Mouse (Mus musculus): Measurements from ENCODE around the gene Shroom4. TPM values are rescaled to one million over a fixed set of nuclear protein-coding genes. Genes with fewer than 3 reads are reported as not detected.

The Shroom4 gene
- polyA plus RNA-seq, 1 experiment from 2014 or later: 6.9 TPM

DNA sequence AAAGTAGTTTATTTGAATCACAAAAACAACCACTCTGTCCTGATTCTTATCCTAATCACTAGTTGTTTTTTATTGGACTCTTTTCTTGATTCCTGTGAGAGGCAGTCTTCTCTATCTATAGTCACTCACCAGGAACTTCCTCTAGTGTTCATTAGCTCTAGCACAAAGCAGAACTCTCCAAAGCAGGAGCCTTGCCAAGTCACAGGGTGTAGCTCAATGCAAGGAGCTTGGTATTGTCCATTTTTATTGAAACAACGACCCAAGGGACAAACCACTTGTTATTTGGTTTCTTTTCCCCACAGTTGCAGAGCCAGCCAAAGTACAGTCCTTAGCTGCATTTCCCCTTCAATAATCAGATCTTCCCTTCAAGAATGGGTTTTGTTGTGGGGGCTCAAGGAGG is 181.5 kb downstream of the Shroom4 start:
- ATAC-seq (ENCODE audit: low read depth) (no peak), DNase-seq (ENCODE audit: low spot score) (peak; percentile 3)
- H3K4me2 ChIP-seq (ENCODE audit: low read depth, low read length): no peak overlapping the region
- 91% methylated on average over 1 of the region's 1 CpGs for WGBS
- H3K27me3 ChIP-seq (replicated peaks; ENCODE audit: control insufficient read depth, insufficient read depth, low read length): no peaks in the 10 kb centered on the region
- H3K27ac ChIP-seq (replicated peaks; ENCODE audit: low read depth, low read length): no peak overlapping the region
- no peaks in the 10 kb centered on the region for H3K9me3 ChIP-seq (ENCODE audit: control insufficient read depth, low read length)
- no peaks in the 10 kb centered on the region for H3K4me1 ChIP-seq (ENCODE audit: control insufficient read depth, insufficient read depth, low read length)
- no peak overlapping the region for H3K9ac ChIP-seq (ENCODE audit: low read depth, low read length)
- no peak overlapping the region for H3K4me3 ChIP-seq (ENCODE audit: low read depth, low read length)
- peaks cover 12% of the 10 kb centered on the region; the same call in 1 of the 2 replicates for H3K36me3 ChIP-seq (ENCODE audit: control insufficient read depth, insufficient read depth, low read length)

DNA sequence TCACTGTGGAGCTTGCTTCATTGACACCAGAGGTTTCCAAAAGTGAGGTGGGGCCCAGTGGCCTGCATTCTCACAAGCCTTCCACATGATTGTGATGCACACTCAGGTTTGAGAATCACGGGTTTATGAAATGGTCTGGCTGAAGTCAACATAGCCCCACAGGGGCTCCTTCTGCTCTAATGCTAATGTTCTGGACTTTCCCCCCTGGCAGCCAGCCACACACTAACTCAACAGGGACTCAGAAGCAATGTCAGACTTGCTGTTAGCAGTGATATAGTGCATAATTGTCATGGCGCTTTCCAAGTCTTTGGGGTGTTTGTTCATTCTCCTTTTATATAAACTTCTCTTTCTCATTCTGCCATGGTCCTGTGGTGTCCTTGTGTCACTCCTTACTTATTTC is 183.0 kb downstream of the Shroom4 start:
- DNase-seq (ENCODE audit: low spot score): no peak
- H3K36me3 ChIP-seq (ENCODE audit: control insufficient read depth, insufficient read depth, low read length): peaks cover 12% of the 10 kb centered on the region; the same call in 1 of the 2 replicates
- 89% methylated on average over 2 of the region's 2 CpGs for WGBS
- no peak overlapping the region for H3K27ac ChIP-seq (replicated peaks; ENCODE audit: low read depth, low read length)
- no peaks in the 10 kb centered on the region for H3K4me1 ChIP-seq (ENCODE audit: control insufficient read depth, insufficient read depth, low read length)
- no peak overlapping the region for H3K9ac ChIP-seq (ENCODE audit: low read depth, low read length)
- H3K27me3 ChIP-seq (replicated peaks; ENCODE audit: control insufficient read depth, insufficient read depth, low read length): no peaks in the 10 kb centered on the region
- H3K4me2 ChIP-seq (ENCODE audit: low read depth, low read length): no peak overlapping the region
- no peak for ATAC-seq (ENCODE audit: low read depth)
- no peaks in the 10 kb centered on the region for H3K9me3 ChIP-seq (ENCODE audit: control insufficient read depth, low read length)
- no peak overlapping the region for H3K4me3 ChIP-seq (ENCODE audit: low read depth, low read length)

DNA sequence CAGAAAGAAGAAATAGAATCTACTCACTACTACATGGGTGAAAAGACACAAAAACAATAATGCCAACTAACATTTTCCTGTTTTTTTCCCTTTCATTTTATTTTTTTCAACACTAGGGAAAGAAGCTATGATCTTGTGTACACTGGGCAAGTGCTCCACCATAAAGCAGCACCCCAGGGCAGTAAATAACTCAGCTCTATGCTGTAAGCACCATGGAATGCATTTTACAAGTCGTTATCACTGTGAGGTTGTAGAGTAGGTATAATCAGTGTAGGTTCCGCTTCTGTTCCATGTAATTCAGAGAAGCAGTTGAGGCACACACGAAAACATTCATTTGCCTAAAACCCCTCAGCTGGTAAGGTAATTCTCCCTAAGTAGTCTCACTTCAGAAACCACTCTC is 194.5 kb downstream of the Shroom4 start:
- Histone ChIP-seq H3K9me3 (ENCODE audit: control insufficient read depth, low read length) (no peaks in the 10 kb centered on the region), H3K36me3 (ENCODE audit: control insufficient read depth, insufficient read depth, low read length) (no peaks in the 10 kb centered on the region), H3K9ac (ENCODE audit: low read depth, low read length) (no peak overlapping the region), H3K4me1 (ENCODE audit: control insufficient read depth, insufficient read depth, low read length) (no peaks in the 10 kb centered on the region), H3K27ac (replicated peaks; ENCODE audit: low read depth, low read length) (no peak overlapping the region), H3K4me2 (ENCODE audit: low read depth, low read length) (no peak overlapping the region), H3K27me3 (replicated peaks; ENCODE audit: control insufficient read depth, insufficient read depth, low read length) (no peaks in the 10 kb centered on the region), H3K4me3 (ENCODE audit: low read depth, low read length) (no peak overlapping the region)
- 81% methylated on average over 3 of the region's 3 CpGs for WGBS
- ATAC-seq (ENCODE audit: low read depth) (no peak), DNase-seq (ENCODE audit: low spot score) (no peak)

DNA sequence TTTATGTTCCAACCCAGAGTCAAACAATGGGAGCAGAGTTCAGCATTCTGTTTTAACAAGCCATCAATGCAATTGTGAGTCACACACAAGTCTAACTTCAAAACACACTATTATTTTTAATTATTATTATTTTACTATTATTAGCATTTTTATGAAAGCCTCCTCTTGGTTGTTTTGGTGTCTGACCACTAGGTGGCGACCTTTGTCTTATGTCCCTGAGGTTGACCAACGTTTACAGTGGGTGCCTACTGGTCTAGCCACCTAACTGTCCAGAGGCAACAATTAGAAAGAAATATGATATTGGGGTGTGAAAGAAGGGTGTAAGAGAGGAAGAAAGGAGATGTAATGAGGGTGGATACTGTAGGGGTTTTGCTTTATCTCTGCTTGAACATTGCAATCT is 254.4 kb downstream of the Shroom4 start:
- Histone ChIP-seq H3K9ac (ENCODE audit: low read depth, low read length) (no peak overlapping the region), H3K27ac (replicated peaks; ENCODE audit: low read depth, low read length) (no peak overlapping the region), H3K9me3 (ENCODE audit: control insufficient read depth, low read length) (no peaks in the 10 kb centered on the region), H3K36me3 (ENCODE audit: control insufficient read depth, insufficient read depth, low read length) (no peaks in the 10 kb centered on the region), H3K4me2 (ENCODE audit: low read depth, low read length) (no peak overlapping the region), H3K4me3 (ENCODE audit: low read depth, low read length) (no peak overlapping the region), H3K27me3 (replicated peaks; ENCODE audit: control insufficient read depth, insufficient read depth, low read length) (no peaks in the 10 kb centered on the region), H3K4me1 (ENCODE audit: control insufficient read depth, insufficient read depth, low read length) (no peaks in the 10 kb centered on the region)
- DNase-seq (ENCODE audit: low spot score) (peak; percentile 14), ATAC-seq (ENCODE audit: low read depth) (no peak)
- 7% methylated on average over 2 of the region's 2 CpGs for WGBS

DNA sequence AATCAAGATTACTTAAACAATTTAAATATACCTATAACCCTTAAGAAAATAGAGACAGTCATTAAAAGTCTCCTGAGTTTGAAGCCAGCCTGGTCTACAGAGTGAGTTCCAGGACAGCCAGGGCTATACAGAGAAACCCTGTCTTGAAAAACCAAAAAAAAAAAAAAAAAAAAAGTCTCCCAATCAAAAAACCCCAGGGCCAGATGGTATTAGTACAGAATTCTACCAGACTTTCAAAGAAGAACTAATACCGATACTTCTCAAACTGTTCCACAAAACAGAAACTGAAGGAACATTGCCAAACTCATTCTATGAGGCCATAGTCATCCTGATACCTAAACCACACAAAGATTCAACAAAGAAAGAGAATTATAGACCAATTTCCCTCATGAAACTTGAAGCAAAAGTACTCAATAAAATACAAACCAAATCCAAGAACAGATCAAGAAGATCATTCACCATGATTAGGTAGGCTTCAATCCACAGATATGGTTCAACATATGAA is 259.2 kb downstream of the Shroom4 start:
- no peak overlapping the region for H3K4me3 ChIP-seq (ENCODE audit: low read depth, low read length)
- ATAC-seq (ENCODE audit: low read depth) (no peak), DNase-seq (ENCODE audit: low spot score) (no peak)
- H3K9ac ChIP-seq (ENCODE audit: low read depth, low read length): no peak overlapping the region
- H3K36me3 ChIP-seq (ENCODE audit: control insufficient read depth, insufficient read depth, low read length): no peaks in the 10 kb centered on the region
- no peaks in the 10 kb centered on the region for H3K4me1 ChIP-seq (ENCODE audit: control insufficient read depth, insufficient read depth, low read length)
- H3K27ac ChIP-seq (replicated peaks; ENCODE audit: low read depth, low read length): no peak overlapping the region
- 93% methylated on average over 1 of the region's 1 CpGs for WGBS
- H3K9me3 ChIP-seq (ENCODE audit: control insufficient read depth, low read length): no peaks in the 10 kb centered on the region
- H3K4me2 ChIP-seq (ENCODE audit: low read depth, low read length): no peak overlapping the region
- no peaks in the 10 kb centered on the region for H3K27me3 ChIP-seq (replicated peaks; ENCODE audit: control insufficient read depth, insufficient read depth, low read length)

Other genes starting within 250 kb of the Shroom4 start
- 4.8 and 6.8 TPM in 2 replicates for gene Nudt10, start 226.8 kb upstream of the Shroom4 start, polyA plus RNA-seq (2014; fragmentation: Nextera tagmentation; extraction: Ambion mirVana)
- gene Bmp15, start 79.1 kb upstream of the Shroom4 start, polyA plus RNA-seq (2014; fragmentation: Nextera tagmentation; extraction: Ambion mirVana): 0.13 and 0.18 TPM in 2 replicates

Measured in embryonic facial prominence, embryonic 14.5 days (tissue).